Mouse (Mus musculus): ENCODE measurements around the gene Gm17571. TPM values are rescaled to one million over a fixed set of nuclear protein-coding genes. Genes with fewer than 3 reads are reported as not detected.

Gm17571 gene
- total and polyA plus RNA-seq, 3 experiments = not detected

- Histone ChIP-seq H3K27me3 (replicated peaks) (no peaks in the 10 kb centered on the region), H3K4me1 (ENCODE audit: control insufficient read depth in 1 of 2, insufficient read depth in 2 of 2) (peaks cover 18 to 29% of the 10 kb centered on the region in 2 experiments), H3K79me2 (replicated peaks; ENCODE audit: control insufficient read depth, extremely low read depth, insufficient read depth, poor library complexity, severe bottlenecking) (no peaks in the 10 kb centered on the region), H3K9ac (ENCODE audit: insufficient read depth, low read depth) (no peak overlapping the region), H3K4me3 (replicated peaks in 1 of 3; ENCODE audit: low read depth in 2 of 3, low read length in 2 of 3, poor library complexity in 1 of 3) (no peak overlapping the region), H3K36me3 (replicated peaks in 1 of 2; ENCODE audit: control insufficient read depth in 1 of 2, insufficient read depth in 1 of 2, low read length in 1 of 2) (peaks cover 0 to 20% of the 10 kb centered on the region in 2 experiments), H3K9me3 (replicated peaks; ENCODE audit: low read length) (no peaks in the 10 kb centered on the region), H3K4me2 (ENCODE audit: insufficient read depth, low read depth, poor library complexity, severe bottlenecking) (no peak overlapping the region), H3K27ac (ENCODE audit: insufficient read depth, low read depth) (no peak overlapping the region)
- no peak for DNase-seq (ENCODE audit: extremely low read depth)
- dilution Hi-C loops (cut with MboI; ENCODE audit: extremely low pct_ligation_motif_present, extremely low pct_unique_long_range_greater_than_20kb, low sequenced_read_pairs) = no loop called here
- in situ Hi-C loops (cut with MboI; ENCODE audit: low pct_ligation_motif_present, low pct_unique_long_range_greater_than_20kb, low sequenced_read_pairs) = no loop called here
- TF ChIP-seq CHD2 (IDR thresholded peaks at IDR 0.05; ENCODE audit: low read length) (no peak), MAFK (IDR thresholded peaks at IDR 0.05; ENCODE audit: insufficient replicate concordance, low read length) (no peak), MAZ (IDR thresholded peaks at IDR 0.05; ENCODE audit: low read depth, low read length) (no peak), IRF4 (IDR thresholded peaks at IDR 0.05; ENCODE audit: low read depth, low read length) (no peak), ZC3H11A (IDR thresholded peaks at IDR 0.05; ENCODE audit: low read depth, low read length) (no peak), POLR2A (IDR thresholded peaks at IDR 0.05; ENCODE audit: low read depth, low read length) (no peak), ZNF384 (IDR thresholded peaks at IDR 0.05; ENCODE audit: low read depth, low read length) (no peak)
These were observed 32.7 kb upstream of the Gm17571 start for GRCm38 (mm10) chr9:13479275-13479674.

GRCm38 (mm10) chr9:13474951-13475350 lies 28.4 kb upstream of the Gm17571 start:
- Histone ChIP-seq H3K9me3 (replicated peaks; ENCODE audit: low read length) (no peaks in the 10 kb centered on the region), H3K79me2 (replicated peaks; ENCODE audit: control insufficient read depth, extremely low read depth, insufficient read depth, poor library complexity, severe bottlenecking) (peaks cover 2% of the 10 kb centered on the region; the same call in 1 of the 2 replicates), H3K4me2 (ENCODE audit: insufficient read depth, low read depth, poor library complexity, severe bottlenecking) (no peak overlapping the region), H3K27me3 (replicated peaks) (no peaks in the 10 kb centered on the region), H3K4me3 (replicated peaks in 1 of 3; ENCODE audit: low read depth in 2 of 3, low read length in 2 of 3, poor library complexity in 1 of 3) (no peak overlapping the region), H3K36me3 (replicated peaks in 1 of 2; ENCODE audit: control insufficient read depth in 1 of 2, insufficient read depth in 1 of 2, low read length in 1 of 2) (peaks cover 0 to 18% of the 10 kb centered on the region in 2 experiments), H3K9ac (ENCODE audit: insufficient read depth, low read depth) (no peak overlapping the region), H3K4me1 (ENCODE audit: control insufficient read depth in 1 of 2, insufficient read depth in 2 of 2) (peaks cover 13 to 45% of the 10 kb centered on the region in 2 experiments), H3K27ac (ENCODE audit: insufficient read depth, low read depth) (no peak overlapping the region)
- in situ Hi-C loops (cut with MboI; ENCODE audit: low pct_ligation_motif_present, low pct_unique_long_range_greater_than_20kb, low sequenced_read_pairs) = no loop called here
- no peak for TF ChIP-seq MAX (IDR thresholded peaks at IDR 0.05; ENCODE audit: low read length)
- TF ChIP-seq JUND (conservative IDR thresholded peaks at IDR 0.05; ENCODE audit: low read depth, low read length) = no peak
- TF ChIP-seq NELFE (IDR thresholded peaks at IDR 0.05; ENCODE audit: low read depth, low read length) = no peak
- no peak for TF ChIP-seq POLR2A (IDR thresholded peaks at IDR 0.05; ENCODE audit: low read depth, low read length)
- TF ChIP-seq GABPA (IDR thresholded peaks at IDR 0.05; ENCODE audit: insufficient replicate concordance, low read depth, low read length) = no peak
- no peak for TF ChIP-seq RAD21 (IDR thresholded peaks at IDR 0.05; ENCODE audit: low read depth, low read length)
- TF ChIP-seq ELF1 (IDR thresholded peaks at IDR 0.05; ENCODE audit: low read depth, low read length) = no peak
- no peak for TF ChIP-seq SMC3 (IDR thresholded peaks at IDR 0.05; ENCODE audit: low read depth, low read length)
- TF ChIP-seq ETS1 (conservative IDR thresholded peaks at IDR 0.05; ENCODE audit: low read depth, low read length) = no peak
- no peak for TF ChIP-seq MXI1 (IDR thresholded peaks at IDR 0.05; ENCODE audit: low read depth, low read length)
- no peak for TF ChIP-seq KAT2A (IDR thresholded peaks at IDR 0.05; ENCODE audit: insufficient replicate concordance, low read length)
- DNase-seq (ENCODE audit: extremely low read depth) = no peak
- dilution Hi-C loops (cut with MboI; ENCODE audit: extremely low pct_ligation_motif_present, extremely low pct_unique_long_range_greater_than_20kb, low sequenced_read_pairs) = no loop called here
